Mouse (Mus musculus) MEL (cell line): ENCODE measurements around the gene Ankrd50. TPM values are rescaled to one million over a fixed set of nuclear protein-coding genes. Genes with fewer than 3 reads are reported as not detected.

ENCODE experiments used
- DNase-seq: peaks from one replicate; pipeline ENCODE4 v3.0.0; 2011; ENCODE audit warnings: low read depth, low spot score
- H3K27ac ChIP-seq: 2 replicates; pipeline ENCODE4 v1.5.1; 2012; ENCODE audit warnings: low read depth, mild to moderate bottlenecking, control low read depth, low read length, moderate library complexity; ENCODE audit not compliant: control insufficient read depth
- H3K27me3 ChIP-seq, 2 experiments: fragments of 150-350 bp in 1 of 2; sonication (generic) in 1 of 2; 2 replicates each; pipeline ENCODE4 v1.6.1; 2012; ENCODE audit warnings: low read length in 2 of 2, mild to moderate bottlenecking in 2 of 2, improper control_type of control experiment in 1 of 2, moderate library complexity in 1 of 2; ENCODE audit not compliant: insufficient read depth in 2 of 2, control insufficient read depth in 1 of 2
- H3K36me3 ChIP-seq, 2 experiments: 2 replicates each; pipeline ENCODE4 v1.6.1; 2012 to 2014; ENCODE audit warnings: low read length in 2 of 2, improper control_type of control experiment in 1 of 2, inconsistent platforms in 1 of 2, mild to moderate bottlenecking in 1 of 2; ENCODE audit not compliant: insufficient read depth in 2 of 2, control insufficient read depth in 1 of 2
- H3K4me1 ChIP-seq, 2 experiments: fragments of 150-350 bp in 1 of 2; sonication (generic) in 1 of 2; 2 replicates each; pipeline ENCODE4 v1.6.1; 2012; ENCODE audit warnings: low read length in 2 of 2, improper control_type of control experiment in 1 of 2, mild to moderate bottlenecking in 1 of 2; ENCODE audit not compliant: insufficient read depth in 2 of 2, control insufficient read depth in 1 of 2
- H3K4me3 ChIP-seq, 2 experiments: fragments of 150-350 bp in 1 of 2; sonication (generic) in 1 of 2; 2 replicates each; pipeline ENCODE4 v1.5.1; 2012; ENCODE audit warnings: low read depth in 2 of 2, low read length in 2 of 2, mild to moderate bottlenecking in 2 of 2, moderate library complexity in 2 of 2, control low read depth in 1 of 2, improper control_type of control experiment in 1 of 2; ENCODE audit not compliant: control insufficient read depth in 1 of 2, insufficient read depth in 1 of 2
- H3K79me2 ChIP-seq: 2 replicates; pipeline ENCODE4 v1.6.1; 2012; ENCODE audit warnings: mild to moderate bottlenecking, low read length, moderate library complexity; ENCODE audit not compliant: control insufficient read depth, poor library complexity, insufficient read depth
- H3K9ac ChIP-seq: 2 replicates; pipeline ENCODE4 v1.6.1; 2012; ENCODE audit warnings: low read depth, mild to moderate bottlenecking, control low read depth, low read length, moderate library complexity; ENCODE audit not compliant: control insufficient read depth, poor library complexity, severe bottlenecking
- H3K9me3 ChIP-seq: fragments of 150-350 bp; sonication (generic); replicated peaks from 2 replicates; pipeline ENCODE4 v1.6.1; 2012; ENCODE audit warnings: mild to moderate bottlenecking, low read length, improper control_type of control experiment, moderate library complexity; ENCODE audit not compliant: insufficient read depth
- BHLHE40 ChIP-seq: IDR thresholded peaks from 2 replicates; pipeline ENCODE4 v1.6.1; 2012; ENCODE audit warnings: low read depth, mild to moderate bottlenecking, inconsistent platforms, low read length, improper control_type of control experiment, borderline replicate concordance
- CHD1 ChIP-seq: IDR thresholded peaks from 2 replicates; pipeline ENCODE4 v1.6.1; 2012; ENCODE audit warnings: low read depth, mild to moderate bottlenecking, inconsistent platforms, low read length, improper control_type of control experiment
- CHD2 ChIP-seq: IDR thresholded peaks from 2 replicates; pipeline ENCODE4 v1.6.1; 2011; ENCODE audit warnings: low read length, improper control_type of control experiment
- CTCF ChIP-seq, 3 experiments: IDR thresholded peaks in 2 of 3; conservative IDR thresholded peaks in 1 of 3; 2 replicates each; pipeline ENCODE4 v1.5.1; 2011 to 2012; ENCODE audit warnings: low read length in 3 of 3, low read depth in 2 of 3, mild to moderate bottlenecking in 2 of 3, improper control_type of control experiment in 1 of 3, inconsistent platforms in 1 of 3, mixed read lengths in 1 of 3, moderate library complexity in 1 of 3; ENCODE audit not compliant: control insufficient read depth in 1 of 3, insufficient read depth in 1 of 3, poor library complexity in 1 of 3, severe bottlenecking in 1 of 3
- E2F4 ChIP-seq: IDR thresholded peaks from 2 replicates; pipeline ENCODE4 v1.6.1; 2011; ENCODE audit warnings: low read depth, low read length, improper control_type of control experiment, borderline replicate concordance
- EP300 ChIP-seq, 2 experiments: IDR thresholded peaks; 2 replicates each; pipeline ENCODE4 v1.6.1; 2011; ENCODE audit warnings: improper control_type of control experiment in 2 of 2, low read length in 2 of 2, low read depth in 1 of 2, mild to moderate bottlenecking in 1 of 2
- GABPA ChIP-seq: IDR thresholded peaks from 2 replicates; pipeline ENCODE4 v1.6.1; 2012; ENCODE audit warnings: low read depth, mild to moderate bottlenecking, inconsistent platforms, low read length, improper control_type of control experiment, moderate library complexity
- GATA1 ChIP-seq: IDR thresholded peaks from 2 replicates; pipeline ENCODE4 v1.6.1; 2011; ENCODE audit warnings: low read depth, low read length, improper control_type of control experiment
- MAFK ChIP-seq: IDR thresholded peaks from 2 replicates; pipeline ENCODE4 v1.6.1; 2011; ENCODE audit warnings: low read depth, mild to moderate bottlenecking, low read length, improper control_type of control experiment, borderline replicate concordance
- MAX ChIP-seq: IDR thresholded peaks from 2 replicates; pipeline ENCODE4 v1.6.1; 2011; ENCODE audit warnings: low read length, improper control_type of control experiment
- MEF2A ChIP-seq: IDR thresholded peaks from 2 replicates; pipeline ENCODE4 v1.6.1; 2014; ENCODE audit warnings: low read depth, mild to moderate bottlenecking, inconsistent platforms, low read length, improper control_type of control experiment; ENCODE audit not compliant: poor library complexity, insufficient replicate concordance, severe bottlenecking; ENCODE audit errors: extremely low read depth
- RCOR1 ChIP-seq: IDR thresholded peaks from 2 replicates; pipeline ENCODE4 v1.6.1; 2012; ENCODE audit warnings: low read depth, mild to moderate bottlenecking, inconsistent platforms, low read length, improper control_type of control experiment
- SIN3A ChIP-seq: IDR thresholded peaks from 2 replicates; pipeline ENCODE4 v1.6.1; 2012; ENCODE audit warnings: low read length, improper control_type of control experiment, inconsistent platforms
- TAL1 ChIP-seq: IDR thresholded peaks from 2 replicates; pipeline ENCODE4 v1.6.1; 2012; ENCODE audit warnings: mild to moderate bottlenecking, inconsistent platforms, low read length, moderate library complexity, mixed read lengths
- TCF12 ChIP-seq: IDR thresholded peaks from 2 replicates; pipeline ENCODE4 v1.6.1; 2014; ENCODE audit warnings: low read depth, mild to moderate bottlenecking, inconsistent platforms, low read length, improper control_type of control experiment, moderate library complexity
- USF1 ChIP-seq: IDR thresholded peaks from 2 replicates; pipeline ENCODE4 v1.6.1; 2014; ENCODE audit warnings: low read depth, mild to moderate bottlenecking, inconsistent platforms, low read length, improper control_type of control experiment, moderate library complexity
- ZC3H11A ChIP-seq: IDR thresholded peaks from 2 replicates; pipeline ENCODE4 v1.6.1; 2012; ENCODE audit warnings: low read depth, mild to moderate bottlenecking, inconsistent platforms, low read length, improper control_type of control experiment
- polyA plus RNA-seq, 2 experiments: library from polyadenylated mRNA; stranded (reverse) in 1 of 2; unstranded in 1 of 2; fragments of >175 nt in 1 of 2; fragments of >200 nt in 1 of 2; gene quantifications; 2 replicates each; pipeline versions ENCODE4 v1.2.1 to v1.2.4; 2012; ENCODE audit warnings: low replicate concordance in 2 of 2, low read depth in 1 of 2; ENCODE audit not compliant: insufficient read length in 2 of 2, insufficient read depth in 1 of 2, missing spikeins in 1 of 2
- total RNA-seq: library from RNA; depleted of rRNA; stranded (reverse); fragments of 300-350 nt; gene quantifications from 2 replicates; pipeline ENCODE4 v1.2.3, GENCODE M21; 2012

Gene Ankrd50
- total and polyA plus RNA-seq, 3 experiments: 4.4 to 7.8 TPM; not detected in 1

GRCm38 (mm10) chr3:38491702-38492101 is 7.1 kb upstream of the Ankrd50 start (continued):
- TF ChIP-seq MAFK: no peak
- TF ChIP-seq GATA1: peak; percentile 63
- no peak for TF ChIP-seq E2F4
- no peak for TF ChIP-seq CHD1
- no peak for TF ChIP-seq CTCF (IDR thresholded peaks at IDR 0.05 in 2 of 3, conservative IDR thresholded peaks at IDR 0.05 in 1 of 3; ENCODE audit: control insufficient read depth in 1 of 3, insufficient read depth in 1 of 3, low read depth in 2 of 3, low read length in 3 of 3, poor library complexity in 1 of 3, severe bottlenecking in 1 of 3)
- TF ChIP-seq SIN3A: no peak
- TF ChIP-seq USF1: no peak

GRCm38 (mm10) chr3:38491236-38491635 is 6.6 kb upstream of the Ankrd50 start:
- H3K4me3 ChIP-seq: no peak overlapping the region
- H3K4me1 ChIP-seq: peaks cover 2 to 8% of the 10 kb centered on the region in 2 experiments
- no peaks in the 10 kb centered on the region for H3K79me2 ChIP-seq
- H3K27ac ChIP-seq: no peak overlapping the region
- H3K27me3 ChIP-seq: no peaks in the 10 kb centered on the region; a peak in 1 of 4 replicates
- DNase-seq: no peak
- peaks cover 0 to 5% of the 10 kb centered on the region in 2 experiments; a peak in 2 of 4 replicates for H3K36me3 ChIP-seq
- no peak overlapping the region for H3K9ac ChIP-seq
- H3K9me3 ChIP-seq: no peaks in the 10 kb centered on the region
- no peak for TF ChIP-seq CHD2
- no peak for TF ChIP-seq GATA1
- TF ChIP-seq MAX: no peak
- TF ChIP-seq MEF2A: no peak
- no peak for TF ChIP-seq ZC3H11A
- no peak for TF ChIP-seq TCF12
- no peak for TF ChIP-seq SIN3A
- TF ChIP-seq CTCF (IDR thresholded peaks at IDR 0.05 in 2 of 3, conservative IDR thresholded peaks at IDR 0.05 in 1 of 3; ENCODE audit: control insufficient read depth in 1 of 3, insufficient read depth in 1 of 3, low read depth in 2 of 3, low read length in 3 of 3, poor library complexity in 1 of 3, severe bottlenecking in 1 of 3): no peak

GRCm38 (mm10) chr3:38490720-38491119 is 6.1 kb upstream of the Ankrd50 start:
- peaks cover 0 to 5% of the 10 kb centered on the region in 2 experiments; a peak in 2 of 4 replicates for H3K36me3 ChIP-seq
- H3K27ac ChIP-seq: no peak overlapping the region
- no peaks in the 10 kb centered on the region for H3K79me2 ChIP-seq
- H3K27me3 ChIP-seq: no peaks in the 10 kb centered on the region; a peak in 1 of 4 replicates
- DNase-seq: peak; percentile 50
- TF ChIP-seq EP300 (IDR thresholded peaks at IDR 0.05; ENCODE audit: low read depth in 1 of 2, low read length in 2 of 2) (peak in 1 of 2 experiments; percentile 67; a peak in 3 of 4 replicates), TCF12 (peak; percentile 55), RCOR1 (0 out of 2 replicates have a peak, but pooled peaks have one; percentile 46), BHLHE40 (peak; percentile 31; the same call in 1 of the 2 replicates), GABPA (no peak), GATA1 (peak; percentile 37; the same call in 1 of the 2 replicates), ZC3H11A (no peak), TAL1 (peak; percentile 69)
- no peaks in the 10 kb centered on the region for H3K9me3 ChIP-seq
- H3K4me1 ChIP-seq: peaks cover 2 to 8% of the 10 kb centered on the region in 2 experiments
- no peak overlapping the region for H3K9ac ChIP-seq
- H3K4me3 ChIP-seq: no peak overlapping the region
